ENCODE assay signal across 7 mouse cellular contexts in genomic region chr14:54883154-54884021, GRCm38 (mm10). TPM values are rescaled to one million over a fixed set of nuclear protein-coding genes. Genes with fewer than 3 reads are reported as not detected.
A peak's percentile ranks its signal among the peaks of the same experiment; 100 is the strongest.
DNase-seq lines count a peak whose midpoint lies in the region; ATAC-seq lines count a peak whose summit lies in the region.

Gene Bcl2l2, plus strand, starts transcription at chr14:54883377.
Gene Gm20521, plus strand, starts transcription at chr14:54883441.

- ATAC-seq in inflammation-experienced regulatory T-cells, adult 6 months: peak; percentile 58
- ATAC-seq in megakaryocyte-erythroid progenitor cell, adult 5-6 weeks (replicated peaks; ENCODE audit: low FRiP score, low TSS enrichment, poor library complexity, severe bottlenecking): peak; percentile 90

- peak; percentile 93 for DNase-seq in adrenal gland, postnatal 10 days
- peak; percentile 92 for DNase-seq in embryo, embryonic 11 days
- DNase-seq in gastrocnemius, postnatal 25 days: peak; percentile 86
- peak; percentile 75 for DNase-seq in left cerebral cortex, postnatal 36 days (ENCODE audit: low spot score in 2 of 2)
- peak; percentile 70 for DNase-seq in right cerebral cortex, postnatal 25 days

- intact Hi-C loops in left cerebral cortex, postnatal 36 days (cut with DNase I): no loop called here

RNA-seq across cellular contexts. Expression of gene Bcl2l2, which starts in this region (rescaled TPM):
- 10 to 100 TPM; 39.3 to 44.2 TPM for total RNA-seq in adrenal gland, postnatal 10 days (2021)
- 10 to 100 TPM; 21.6 to 24.4 TPM for total RNA-seq in gastrocnemius, postnatal 25 days (2021)
- 1 to 10 TPM; 1.3 to 2.1 (median 1.7) TPM for polyA plus RNA-seq in inflammation-experienced regulatory T-cells, adult 6 months (2017; shearing (Covaris generic))
- 100 to 1,000 TPM; 131 to 145 TPM for total RNA-seq in left cerebral cortex, postnatal 36 days (2021)
- 7.3 and 9.4 TPM in 2 replicates for total RNA-seq in megakaryocyte-erythroid progenitor cell, adult 5-6 weeks (2014; fragmentation: Nextera tagmentation)
- total RNA-seq in megakaryocyte-erythroid progenitor cell, adult 5-6 weeks (2017): 3.3 and 7.5 TPM in 2 replicates

RNA-seq across cellular contexts. Expression of gene Gm20521, which starts in this region (rescaled TPM):
- 1 to 10 TPM; 1.2 to 7.1 TPM for total RNA-seq in adrenal gland, postnatal 10 days (2021)
- 1 to 10 TPM; 1.3 to 2.3 TPM for total RNA-seq in gastrocnemius, postnatal 25 days (2021)
- 1 to 10 TPM in 1 of 3 experiments, not detected in 2; 1.6 TPM for polyA plus RNA-seq in inflammation-experienced regulatory T-cells, adult 6 months (2017; shearing (Covaris generic))
- total RNA-seq in left cerebral cortex, postnatal 36 days (2021): not detected
- total RNA-seq in megakaryocyte-erythroid progenitor cell, adult 5-6 weeks (2014; fragmentation: Nextera tagmentation): 1.4 TPM in 1 of 2 replicates, not detected in the other
- not detected in 2 replicates for total RNA-seq in megakaryocyte-erythroid progenitor cell, adult 5-6 weeks (2017)

Comparison
In these comparisons a context has a peak if more than half of its experiments do, and no peak if none do; other contexts are left out.
1. Peak in every context shown above with its lines: DNase-seq and ATAC-seq.